Comparison of ENCODE assay signal across 11 mouse cellular contexts in genomic region chr3:90313367-90313766, GRCm38 (mm10). TPM values are rescaled to one million over a fixed set of nuclear protein-coding genes. Genes with fewer than 3 reads are reported as not detected.
DNase-seq lines count a peak whose midpoint lies in the region; ATAC-seq and TF ChIP-seq lines count a peak whose summit lies in the region.
"Had no signal": no experiment of that assay in that cellular context is flagged by ENCODE, and none has a peak within 500 bp of the region (broad histone marks: within the 10 kb centered on the region; RNA-seq: fewer than 3 reads in every experiment).

No protein-coding gene starts in this region.

- DNase-seq in forebrain, postnatal 0 days, result no peak
- peak; percentile 15 for DNase-seq in thymus, postnatal 0 days (ENCODE audit: low spot score)
- no peak for DNase-seq in thymus, postnatal 10 days (ENCODE audit: low spot score in 2 of 2)
- no peak for DNase-seq in stomach, postnatal 0 days (ENCODE audit: low spot score)
- no peak for DNase-seq in frontal cortex, postnatal 36 days (ENCODE audit: low spot score in 2 of 2)
- no peak for DNase-seq in adrenal gland, adult 18-20 months (ENCODE audit: low spot score in 2 of 2)
- DNase-seq: heart, adult 18-20 months had no signal

- ATAC-seq in forebrain, postnatal 0 days, result no peak
- no peak for ATAC-seq in forebrain, embryonic 13.5 days
- peak; percentile 80 for ATAC-seq in erythroblast, adult 5-6 weeks (replicated peaks; ENCODE audit: low FRiP score, poor library complexity, severe bottlenecking)
- ATAC-seq in stomach, postnatal 0 days (ENCODE audit: low FRiP score, low TSS enrichment), result no peak
- ATAC-seq: midbrain, embryonic 15.5 days had no signal

- no peak overlapping the region for H3K4me2 ChIP-seq in forebrain, postnatal 0 days (ENCODE audit: low read depth)
- no peak overlapping the region for H3K4me2 ChIP-seq in forebrain, embryonic 13.5 days
- H3K4me2 ChIP-seq in stomach, postnatal 0 days (replicated peaks; ENCODE audit: low read depth), result no peak overlapping the region
- H3K4me2 ChIP-seq: midbrain, embryonic 15.5 days had no signal

- peak; percentile 37; the same call in 1 of the 2 replicates for TF ChIP-seq CTCF in forebrain, postnatal 0 days (IDR thresholded peaks at IDR 0.05; ENCODE audit: low read depth)
- peak; percentile 55 for TF ChIP-seq CTCF in stomach, postnatal 0 days (IDR thresholded peaks at IDR 0.05; ENCODE audit: low read depth)

- H3K9ac ChIP-seq in forebrain, postnatal 0 days, result no peak overlapping the region
- no peak overlapping the region for H3K9ac ChIP-seq in forebrain, embryonic 13.5 days
- no peak overlapping the region for H3K9ac ChIP-seq in stomach, postnatal 0 days (ENCODE audit: low read length)
- H3K9ac ChIP-seq: midbrain, embryonic 15.5 days had no signal

- no peaks in the 10 kb centered on the region for H3K4me1 ChIP-seq in forebrain, postnatal 0 days (ENCODE audit: insufficient read depth)
- no peaks in the 10 kb centered on the region for H3K4me1 ChIP-seq in forebrain, embryonic 13.5 days
- no peaks in the 10 kb centered on the region for H3K4me1 ChIP-seq in stomach, postnatal 0 days (replicated peaks; ENCODE audit: control insufficient read depth, insufficient read depth)
- H3K4me1 ChIP-seq: midbrain, embryonic 15.5 days had no signal

- H3K27ac ChIP-seq in forebrain, postnatal 0 days (ENCODE audit: low read depth, low read length), result no peak overlapping the region
- no peak overlapping the region for H3K27ac ChIP-seq in forebrain, embryonic 13.5 days
- H3K27ac ChIP-seq in stomach, postnatal 0 days (replicated peaks), result no peak overlapping the region
- H3K27ac ChIP-seq: midbrain, embryonic 15.5 days had no signal

- no peaks in the 10 kb centered on the region for H3K27me3 ChIP-seq in forebrain, postnatal 0 days (ENCODE audit: insufficient read depth, low read length)
- no peaks in the 10 kb centered on the region for H3K27me3 ChIP-seq in forebrain, embryonic 13.5 days
- H3K27me3 ChIP-seq in stomach, postnatal 0 days (ENCODE audit: control insufficient read depth, insufficient read depth, low read length), result no peaks in the 10 kb centered on the region
- H3K27me3 ChIP-seq: midbrain, embryonic 15.5 days had no signal

- TF ChIP-seq EP300 in stomach, postnatal 0 days (optimal IDR thresholded peaks at IDR 0.05), result no peak

- no peaks in the 10 kb centered on the region for H3K9me3 ChIP-seq in forebrain, postnatal 0 days (ENCODE audit: low read length)
- no peaks in the 10 kb centered on the region for H3K9me3 ChIP-seq in forebrain, embryonic 13.5 days (replicated peaks)
- no peaks in the 10 kb centered on the region for H3K9me3 ChIP-seq in stomach, postnatal 0 days (ENCODE audit: control insufficient read depth, low read length)
- H3K9me3 ChIP-seq: midbrain, embryonic 15.5 days had no signal

- no peaks in the 10 kb centered on the region for H3K36me3 ChIP-seq in forebrain, postnatal 0 days (ENCODE audit: insufficient read depth)
- no peaks in the 10 kb centered on the region for H3K36me3 ChIP-seq in forebrain, embryonic 13.5 days (ENCODE audit: poor library complexity, severe bottlenecking)
- no peaks in the 10 kb centered on the region for H3K36me3 ChIP-seq in stomach, postnatal 0 days (ENCODE audit: control insufficient read depth, insufficient read depth, low read length)
- H3K36me3 ChIP-seq: midbrain, embryonic 15.5 days had no signal

- H3K4me3 ChIP-seq in forebrain, postnatal 0 days (ENCODE audit: low read depth, low read length), result no peak overlapping the region
- H3K4me3 ChIP-seq in forebrain, embryonic 13.5 days, result no peak overlapping the region
- no peak overlapping the region for H3K4me3 ChIP-seq in stomach, postnatal 0 days (ENCODE audit: low read depth, low read length)
- H3K4me3 ChIP-seq: erythroblast, embryonic 14.5 days; midbrain, embryonic 15.5 days had no signal

RNA-seq across cellular contexts. Expression of gene Gatad2b, which starts 20.4 kb away (rescaled TPM):
- total RNA-seq in forebrain, postnatal 0 days (2014; rRNA removed), result 29.5 and 34.1 TPM in 2 replicates
- polyA plus RNA-seq in forebrain, postnatal 0 days (2015; fragmentation: Nextera tagmentation; extraction: Ambion mirVana), result 6.9 and 12.6 TPM in 2 replicates
- polyA plus RNA-seq in forebrain, embryonic 13.5 days (2015; fragmentation: Nextera tagmentation; extraction: Ambion mirVana), result 18.0 and 18.6 TPM in 2 replicates
- 10.1 and 14.1 TPM in 2 replicates for polyA plus RNA-seq in thymus, postnatal 0 days (2015; fragmentation: Nextera tagmentation; extraction: Ambion mirVana)
- 51.0 and 65.5 TPM in 2 replicates for total RNA-seq in erythroblast, adult 5-6 weeks (2015; ENCODE audit: low replicate concordance)
- total RNA-seq in erythroblast, adult 5-6 weeks (2017; ENCODE audit: low replicate concordance), result 41.8 and 47.2 TPM in 2 replicates
- 4.0 and 4.8 TPM in 2 replicates for polyA plus RNA-seq in stomach, postnatal 0 days (2015; fragmentation: Nextera tagmentation; extraction: Ambion mirVana)
- total RNA-seq in adrenal gland, adult 18-20 months (2021), result 10 to 100 TPM; 50.0 to 64.5 TPM

RNA-seq across cellular contexts. Expression of gene Dennd4b, which starts 48.4 kb away (rescaled TPM):
- 20.1 and 29.8 TPM in 2 replicates for total RNA-seq in forebrain, postnatal 0 days (2014; rRNA removed)
- polyA plus RNA-seq in forebrain, postnatal 0 days (2015; fragmentation: Nextera tagmentation; extraction: Ambion mirVana), result 4.4 and 5.1 TPM in 2 replicates
- 3.1 and 4.5 TPM in 2 replicates for polyA plus RNA-seq in forebrain, embryonic 13.5 days (2015; fragmentation: Nextera tagmentation; extraction: Ambion mirVana)
- 9.4 TPM in 2 replicates for polyA plus RNA-seq in thymus, postnatal 0 days (2015; fragmentation: Nextera tagmentation; extraction: Ambion mirVana)
- 2.9 and 18.4 TPM in 2 replicates for total RNA-seq in erythroblast, adult 5-6 weeks (2015; ENCODE audit: low replicate concordance)
- 4.5 and 6.1 TPM in 2 replicates for total RNA-seq in erythroblast, adult 5-6 weeks (2017; ENCODE audit: low replicate concordance)
- 0.95 and 1.1 TPM in 2 replicates for polyA plus RNA-seq in stomach, postnatal 0 days (2015; fragmentation: Nextera tagmentation; extraction: Ambion mirVana)
- total RNA-seq in adrenal gland, adult 18-20 months (2021), result 1 to 10 TPM; 8.6 to 9.1 TPM

RNA-seq across cellular contexts. Expression of gene Crtc2, which starts 59.4 kb away (rescaled TPM):
- total RNA-seq in forebrain, postnatal 0 days (2014; rRNA removed), result 13.9 and 17.2 TPM in 2 replicates
- polyA plus RNA-seq in forebrain, postnatal 0 days (2015; fragmentation: Nextera tagmentation; extraction: Ambion mirVana), result 12.9 and 14.7 TPM in 2 replicates
- 17.2 and 21.5 TPM in 2 replicates for polyA plus RNA-seq in forebrain, embryonic 13.5 days (2015; fragmentation: Nextera tagmentation; extraction: Ambion mirVana)
- polyA plus RNA-seq in thymus, postnatal 0 days (2015; fragmentation: Nextera tagmentation; extraction: Ambion mirVana), result 16.1 and 21.1 TPM in 2 replicates
- total RNA-seq in erythroblast, adult 5-6 weeks (2015; ENCODE audit: low replicate concordance), result 14.2 and 17.5 TPM in 2 replicates
- 2.4 and 4.4 TPM in 2 replicates for total RNA-seq in erythroblast, adult 5-6 weeks (2017; ENCODE audit: low replicate concordance)
- 8.9 and 11.8 TPM in 2 replicates for polyA plus RNA-seq in stomach, postnatal 0 days (2015; fragmentation: Nextera tagmentation; extraction: Ambion mirVana)
- 10 to 100 TPM; 48.5 to 51.0 TPM for total RNA-seq in adrenal gland, adult 18-20 months (2021)
